Mouse (Mus musculus) liver, postnatal 0 days (tissue): ENCODE results near the gene Itpk1.

ENCODE experiments used
- CTCF ChIP-seq: sonication (generic); IDR thresholded peaks from 2 replicates; pipeline ENCODE4 v1.5.1; 2016; ENCODE audit warnings: antibody characterized with exemption, low read depth
- EP300 ChIP-seq: IDR thresholded peaks from 2 replicates; pipeline ENCODE4 v1.6.1; 2016; ENCODE audit warnings: antibody characterized with exemption, low read depth, mild to moderate bottlenecking

DNA sequence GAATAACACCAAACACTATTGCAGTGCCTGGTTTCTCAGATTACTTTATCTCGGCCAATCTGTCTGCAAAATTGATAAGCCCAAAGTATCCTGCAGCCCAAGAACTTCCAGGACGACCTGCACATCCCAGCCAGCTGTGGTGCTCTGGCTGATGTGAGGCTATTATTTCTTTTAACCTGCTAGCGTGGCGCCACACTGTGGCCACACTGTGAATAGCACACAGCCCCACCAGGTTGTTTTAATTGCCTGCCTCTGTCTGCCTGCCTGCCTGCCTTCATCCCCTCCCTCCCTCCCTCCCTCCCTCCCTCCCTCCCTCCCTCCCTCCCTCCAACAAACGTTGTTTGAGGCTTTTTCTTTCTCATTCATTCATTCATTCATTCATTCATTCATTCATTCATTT, 28.7 kb upstream of the Itpk1 start:
- TF ChIP-seq EP300 (no peak), CTCF (peak; percentile 80)
